Mouse (Mus musculus): ENCODE data around the gene Scaper.

GRCm38 (mm10) chr9:55581414-55581813, 356.5 kb downstream of the Scaper start:
- TF ChIP-seq CTCF (IDR thresholded peaks at IDR 0.05) (no peak), EP300 (IDR thresholded peaks at IDR 0.05) (no peak)

Measured in lung, postnatal 0 days (tissue).